Mouse (Mus musculus) hindbrain, embryonic 16.5 days (tissue): Measurements from ENCODE around the gene Hap1. TPM values are rescaled to one million over a fixed set of nuclear protein-coding genes. Genes with fewer than 3 reads are reported as not detected.
"Not testable (repeated sequence)": the region's sequence is repeated elsewhere in the genome, so short reads cannot be mapped to it uniquely, and the experiment has no call there.

Experiments
- ATAC-seq: fragments of 200-750 bp; cut with Nextera tagmentation; 2 replicates; pipeline ENCODE4 v1.8.0; 2017; ENCODE audit warnings: moderate TSS enrichment, moderate library complexity
- H3K27ac ChIP-seq: fragments of 300-500 bp; sonication (generic); 2 replicates; pipeline ENCODE4 v1.5.1; 2014; ENCODE audit warnings: low read depth, mild to moderate bottlenecking, control low read depth, low read length, moderate library complexity
- H3K27me3 ChIP-seq: fragments of 300-500 bp; sonication (generic); replicated peaks from 2 replicates; pipeline ENCODE4 v1.6.1; 2014; ENCODE audit warnings: low read length; ENCODE audit not compliant: control insufficient read depth, insufficient read depth
- H3K36me3 ChIP-seq: fragments of 300-500 bp; sonication (generic); 2 replicates; pipeline ENCODE4 v1.6.1; 2014; ENCODE audit warnings: mild to moderate bottlenecking, low read length, moderate library complexity, mixed read lengths; ENCODE audit not compliant: control insufficient read depth, insufficient read depth
- H3K4me1 ChIP-seq: fragments of 300-500 bp; sonication (generic); 2 replicates; pipeline ENCODE4 v1.6.1; 2014; ENCODE audit warnings: low read depth, low read length; ENCODE audit not compliant: control insufficient read depth, insufficient read depth
- H3K4me2 ChIP-seq: fragments of 300-500 bp; sonication (generic); 2 replicates; pipeline ENCODE4 v1.6.1; 2014; ENCODE audit warnings: mild to moderate bottlenecking, low read length, control low read depth, moderate library complexity
- H3K4me3 ChIP-seq: fragments of 300-500 bp; sonication (generic); 2 replicates; pipeline ENCODE4 v1.5.1; 2014; ENCODE audit warnings: mild to moderate bottlenecking, low read length, control low read depth, moderate library complexity
- H3K9ac ChIP-seq: fragments of 300-500 bp; sonication (generic); 2 replicates; pipeline ENCODE4 v1.6.1; 2014; ENCODE audit warnings: low read depth, mild to moderate bottlenecking, control low read depth, low read length, moderate library complexity
- H3K9me3 ChIP-seq: fragments of 300-500 bp; sonication (generic); 2 replicates; pipeline ENCODE4 v1.6.1; 2014; ENCODE audit warnings: mild to moderate bottlenecking, low read length, moderate library complexity; ENCODE audit not compliant: control insufficient read depth
- WGBS: fragments of 180-500 bp; shearing (Covaris S2); extraction: QIAGEN DNeasy Blood & Tissue Kit; methylation state at CpG from one replicate; pipeline ENCODE4 v1.1.7; 2014; 5-methylcytosine and 5-hydroxymethylcytosine counted together
- polyA plus RNA-seq: library from polyadenylated mRNA; unstranded; fragments of >200 nt; fragmentation: Nextera tagmentation; extraction: Ambion mirVana; gene quantifications from 2 replicates; pipeline ENCODE4 v1.2.1, GENCODE M21; 2015

Hap1 gene
- polyA plus RNA-seq, 1 experiment from 2014 or later = 333 TPM

GRCm38 (mm10) chr11:100344269-100344668 is 11.7 kb downstream of the Hap1 start:
- Histone ChIP-seq H3K4me2 (no peak overlapping the region), H3K36me3 (no peaks in the 10 kb centered on the region), H3K9ac (no peak overlapping the region), H3K4me3 (no peak overlapping the region), H3K9me3 (no peaks in the 10 kb centered on the region), H3K27ac (no peak overlapping the region), H3K4me1 (no peaks in the 10 kb centered on the region), H3K27me3 (no peaks in the 10 kb centered on the region)
- 88% methylated on average over 10 of the region's 10 CpGs for WGBS
- ATAC-seq = no peak

- no peak overlapping the region for H3K4me2 ChIP-seq
- H3K27me3 ChIP-seq = no peaks in the 10 kb centered on the region
- peak; percentile 66; the same call in 1 of the 2 replicates for ATAC-seq
- peaks cover 25% of the 10 kb centered on the region for H3K4me1 ChIP-seq
- H3K9me3 ChIP-seq = no peaks in the 10 kb centered on the region
- WGBS = 26% methylated on average over 3 of the region's 3 CpGs
- no peaks in the 10 kb centered on the region for H3K36me3 ChIP-seq
- peak overlapping the region; percentile 64 for H3K27ac ChIP-seq
- H3K4me3 ChIP-seq = no peak overlapping the region
- H3K9ac ChIP-seq = no peak overlapping the region
These were observed 20.2 kb downstream of the Hap1 start for GRCm38 (mm10) chr11:100335731-100336130.

GRCm38 (mm10) chr11:100333944-100334457 is 21.9 kb downstream of the Hap1 start, which contains the start of gene Gast:
TSS of gene Gast (plus strand) at chr11:100334407.
- no peak within 1 kb of the TSS for H3K9ac ChIP-seq
- no peak within 1 kb of the TSS for H3K4me2 ChIP-seq
- no peak within 1 kb of the TSS for H3K4me3 ChIP-seq
- peak within 1 kb of the TSS; percentile 86 for H3K27ac ChIP-seq
- WGBS = 68% methylated on average over 6 of the region's 6 CpGs
- H3K36me3 ChIP-seq = no peaks in the 10 kb centered on the region
- peaks cover 33% of the 10 kb centered on the region for H3K4me1 ChIP-seq
- no peaks in the 10 kb centered on the region for H3K9me3 ChIP-seq
- H3K27me3 ChIP-seq = no peaks in the 10 kb centered on the region
- no peak for ATAC-seq

DNA sequence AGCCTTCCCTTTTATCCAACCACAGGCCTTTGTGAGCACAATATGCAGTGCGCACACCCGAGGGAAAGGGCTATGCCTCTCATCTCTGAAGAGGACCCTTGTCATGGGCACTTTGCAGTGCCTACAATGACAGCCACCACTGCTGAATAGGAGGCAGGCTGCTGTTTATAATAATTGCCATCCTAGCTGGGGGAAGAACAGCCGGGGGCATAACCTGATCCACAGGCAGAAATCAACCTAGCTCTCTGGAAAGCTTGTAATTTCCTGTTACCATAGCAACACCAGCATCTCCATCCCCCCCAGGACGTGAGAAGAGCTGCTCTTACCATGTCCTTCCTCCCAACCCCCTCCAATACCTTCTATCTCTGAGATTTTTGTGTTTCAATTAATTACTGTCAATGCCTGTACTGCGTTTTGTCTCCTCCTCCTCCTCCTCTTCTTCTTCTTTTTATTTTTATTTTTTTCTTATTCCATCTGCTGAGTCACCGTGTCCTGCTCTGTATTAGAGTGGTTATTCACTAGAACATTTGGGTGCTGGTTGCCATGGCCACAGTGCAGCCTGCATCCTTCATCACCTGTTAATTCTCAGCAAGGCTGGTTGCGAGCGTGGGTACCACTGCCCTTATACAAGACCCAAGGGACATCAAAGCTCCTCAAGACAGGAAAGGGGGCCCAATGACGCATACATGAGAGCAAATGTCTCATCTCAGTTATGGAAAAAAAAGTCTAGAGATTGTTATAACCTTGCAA is 23.0 kb downstream of the Hap1 start:
- H3K9ac ChIP-seq = peak overlapping the region; percentile 33; the same call in 1 of the 2 replicates
- ATAC-seq = peak; percentile 82
- H3K4me2 ChIP-seq = peak overlapping the region; percentile 32
- no peaks in the 10 kb centered on the region for H3K9me3 ChIP-seq
- no peak overlapping the region for H3K4me3 ChIP-seq
- H3K27ac ChIP-seq = peak overlapping the region; percentile 86
- peaks cover 33% of the 10 kb centered on the region for H3K4me1 ChIP-seq
- no peaks in the 10 kb centered on the region for H3K27me3 ChIP-seq
- 22% methylated on average over 9 of the region's 9 CpGs for WGBS
- no peaks in the 10 kb centered on the region for H3K36me3 ChIP-seq

GRCm38 (mm10) chr11:100330816-100331375 is 25.0 kb downstream of the Hap1 start:
- 55% methylated on average over 8 of the region's 8 CpGs for WGBS
- H3K9me3 ChIP-seq, H3K36me3 ChIP-seq, H3K27me3 ChIP-seq, ATAC-seq, H3K27ac ChIP-seq, H3K9ac ChIP-seq, H3K4me3 ChIP-seq, H3K4me2 ChIP-seq: not testable (repeated sequence)
- peaks cover 36% of the 10 kb centered on the region for H3K4me1 ChIP-seq

GRCm38 (mm10) chr11:100330235-100330634 is 25.7 kb downstream of the Hap1 start:
- no peak overlapping the region for H3K27ac ChIP-seq
- peaks cover 31% of the 10 kb centered on the region for H3K4me1 ChIP-seq
- no peak overlapping the region for H3K9ac ChIP-seq
- H3K9me3 ChIP-seq = no peaks in the 10 kb centered on the region
- no peaks in the 10 kb centered on the region for H3K27me3 ChIP-seq
- WGBS = 34% methylated on average over 16 of the region's 16 CpGs
- H3K36me3 ChIP-seq = no peaks in the 10 kb centered on the region
- no peak overlapping the region for H3K4me3 ChIP-seq
- 0 out of 2 replicates have a peak, but pooled peaks have one; percentile 19 for ATAC-seq
- peak overlapping the region; percentile 13; the same call in 1 of the 2 replicates for H3K4me2 ChIP-seq

DNA sequence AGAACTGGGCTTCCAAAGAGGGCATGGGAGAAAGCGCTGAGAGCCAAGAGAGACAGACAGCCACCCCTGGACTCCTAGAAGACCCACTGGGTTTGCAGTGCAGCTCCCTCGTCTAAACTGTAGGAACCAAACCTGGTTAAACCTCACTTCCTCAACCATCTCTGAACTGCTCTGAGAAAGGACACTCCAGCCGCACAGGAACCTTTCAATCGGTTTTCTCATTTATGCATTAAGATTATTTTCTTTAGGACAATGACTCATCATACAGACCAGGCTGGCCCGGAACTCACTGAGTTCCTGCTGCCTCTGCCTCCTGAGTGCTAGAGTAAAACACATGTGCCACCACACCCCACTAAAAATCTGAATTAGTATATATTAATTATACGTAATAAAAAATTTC is 28.2 kb downstream of the Hap1 start:
- ATAC-seq = no peak
- no peak overlapping the region for H3K27ac ChIP-seq
- no peak overlapping the region for H3K4me3 ChIP-seq
- H3K9me3 ChIP-seq = no peaks in the 10 kb centered on the region
- H3K4me1 ChIP-seq = peaks cover 20% of the 10 kb centered on the region
- no peak overlapping the region for H3K4me2 ChIP-seq
- no peak overlapping the region for H3K9ac ChIP-seq
- H3K36me3 ChIP-seq = no peaks in the 10 kb centered on the region
- 88% methylated on average over 6 of the region's 6 CpGs for WGBS
- H3K27me3 ChIP-seq = no peaks in the 10 kb centered on the region

DNA sequence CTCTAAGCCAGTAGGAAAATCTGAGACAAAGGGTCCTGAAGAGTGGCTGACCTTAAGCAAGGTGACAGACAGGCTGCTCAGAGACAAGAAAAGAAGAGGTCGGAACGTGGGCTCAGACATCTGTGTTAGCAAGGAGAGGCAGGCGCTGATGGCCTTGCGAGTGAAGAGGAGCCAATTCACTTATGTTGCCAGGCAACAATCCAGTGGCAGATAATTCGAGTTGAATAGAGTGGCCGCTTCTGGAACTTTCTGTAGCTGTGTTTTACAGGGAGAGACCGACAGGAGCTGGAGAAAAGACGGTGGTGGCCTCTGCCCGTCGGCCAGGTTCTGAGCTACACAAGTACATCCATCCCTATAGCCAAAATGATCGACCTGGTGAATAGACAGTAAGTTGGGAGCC is 28.6 kb downstream of the Hap1 start:
- Histone ChIP-seq H3K9me3 (no peaks in the 10 kb centered on the region), H3K4me2 (no peak overlapping the region), H3K27ac (no peak overlapping the region), H3K4me1 (peaks cover 15% of the 10 kb centered on the region), H3K36me3 (peaks cover 3% of the 10 kb centered on the region; the same call in 1 of the 2 replicates), H3K27me3 (no peaks in the 10 kb centered on the region), H3K9ac (no peak overlapping the region), H3K4me3 (no peak overlapping the region)
- 33% methylated on average over 11 of the region's 11 CpGs for WGBS
- ATAC-seq = no peak

DNA sequence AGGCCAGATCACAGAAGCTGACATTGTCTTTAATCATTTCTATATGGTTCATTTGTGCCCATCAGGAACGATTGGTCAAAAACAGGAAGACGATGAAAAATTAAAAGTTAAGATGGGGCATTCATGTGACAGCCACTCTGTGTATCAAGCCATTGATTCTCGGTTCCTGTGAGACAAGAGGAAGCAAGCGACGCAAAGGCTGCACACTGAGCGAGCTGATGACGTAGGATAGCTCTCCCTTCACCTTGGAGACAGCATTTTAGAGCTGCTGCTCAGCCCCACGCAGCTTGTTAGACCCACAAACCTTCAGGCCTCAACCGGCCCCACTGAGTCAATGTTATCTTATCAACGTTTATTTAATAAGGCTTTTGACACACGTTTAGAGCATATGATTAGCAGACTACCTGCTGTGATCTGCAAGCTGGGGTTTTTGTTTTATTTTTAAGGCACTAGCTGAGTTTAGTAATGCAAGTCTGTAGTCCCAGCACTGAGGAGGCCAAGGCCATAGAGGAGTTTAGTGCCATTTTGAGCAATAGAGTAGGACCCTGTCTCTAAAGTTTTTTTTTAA is 30.8 kb downstream of the Hap1 start:
- Histone ChIP-seq H3K4me1 (peaks cover 15% of the 10 kb centered on the region), H3K4me3 (no peak overlapping the region), H3K9ac (no peak overlapping the region), H3K27me3 (no peaks in the 10 kb centered on the region), H3K36me3 (peaks cover 12% of the 10 kb centered on the region), H3K9me3 (no peaks in the 10 kb centered on the region), H3K4me2 (no peak overlapping the region), H3K27ac (no peak overlapping the region)
- WGBS = 32% methylated on average over 11 of the region's 11 CpGs
- no peak for ATAC-seq
